Mouse (Mus musculus) lung, postnatal 0 days (tissue): ENCODE measurements around the gene Amdhd1. TPM values are rescaled to one million over a fixed set of nuclear protein-coding genes. Genes with fewer than 3 reads are reported as not detected.
"Not testable (repeated sequence)": the region's sequence is repeated elsewhere in the genome, so short reads cannot be mapped to it uniquely, and the experiment has no call there.

Experiments
- ATAC-seq: fragments of 200-750 bp; cut with Nextera tagmentation; 2 replicates; pipeline ENCODE4 v1.8.0; 2017; ENCODE audit warnings: moderate library complexity
- DNase-seq: peaks from one replicate; pipeline ENCODE4 v3.0.0-alpha.2; 2016; ENCODE audit warnings: low spot score
- H3K27ac ChIP-seq: fragments of 300-500 bp; sonication (generic); 2 replicates; pipeline ENCODE4 v1.5.1; 2014; ENCODE audit warnings: antibody characterized with exemption, mild to moderate bottlenecking, low read length, mixed read lengths
- H3K27me3 ChIP-seq: fragments of 300-500 bp; sonication (generic); replicated peaks from 2 replicates; pipeline ENCODE4 v1.6.1; 2014; ENCODE audit warnings: low read length, mixed read lengths; ENCODE audit not compliant: insufficient read depth
- H3K36me3 ChIP-seq: fragments of 300-500 bp; sonication (generic); 2 replicates; pipeline ENCODE4 v1.6.1; 2014; ENCODE audit warnings: low read length, mixed read lengths; ENCODE audit not compliant: insufficient read depth
- H3K4me1 ChIP-seq: fragments of 300-500 bp; sonication (generic); 2 replicates; pipeline ENCODE4 v1.6.1; 2014; ENCODE audit warnings: antibody characterized with exemption, low read depth, low read length, mixed read lengths; ENCODE audit not compliant: insufficient read depth
- H3K4me2 ChIP-seq: fragments of 300-500 bp; sonication (generic); replicated peaks from 2 replicates; pipeline ENCODE4 v1.6.1; 2014; ENCODE audit warnings: low read depth, mild to moderate bottlenecking, low read length, moderate library complexity, mixed read lengths
- H3K4me3 ChIP-seq: fragments of 300-500 bp; sonication (generic); 2 replicates; pipeline ENCODE4 v1.5.1; 2014; ENCODE audit warnings: low read depth, low read length
- H3K9ac ChIP-seq: fragments of 300-500 bp; sonication (generic); replicated peaks from 2 replicates; pipeline ENCODE4 v1.6.1; 2014; ENCODE audit warnings: low read depth, mild to moderate bottlenecking
- H3K9me3 ChIP-seq: fragments of 300-500 bp; sonication (generic); 2 replicates; pipeline ENCODE4 v1.6.1; 2016; ENCODE audit warnings: low read length, mixed read lengths
- CTCF ChIP-seq: IDR thresholded peaks from 2 replicates; pipeline ENCODE4 v1.5.1; 2016; ENCODE audit warnings: antibody characterized with exemption, mild to moderate bottlenecking
- EP300 ChIP-seq: IDR thresholded peaks from 2 replicates; pipeline ENCODE4 v1.6.1; 2016; ENCODE audit warnings: antibody characterized with exemption, mild to moderate bottlenecking, control low read depth
- WGBS: fragments of 180-500 bp; shearing (Covaris S2); extraction: QIAGEN DNeasy Blood & Tissue Kit; methylation state at CpG from one replicate; pipeline ENCODE4 v1.1.7; 2014; 5-methylcytosine and 5-hydroxymethylcytosine counted together
- polyA plus RNA-seq: library from polyadenylated mRNA; unstranded; fragments of >200 nt; fragmentation: Nextera tagmentation; extraction: Ambion mirVana; gene quantifications from 2 replicates; pipeline ENCODE4 v1.2.1, GENCODE M21; 2015

Amdhd1 gene
- polyA plus RNA-seq, 1 experiment from 2014 or later = 0.24 TPM

- no peak for ATAC-seq
- Histone ChIP-seq H3K4me3 (no peak overlapping the region), H3K36me3 (no peaks in the 10 kb centered on the region), H3K9me3 (no peaks in the 10 kb centered on the region), H3K4me2 (no peak overlapping the region), H3K27me3 (no peaks in the 10 kb centered on the region), H3K9ac (no peak overlapping the region), H3K4me1 (no peaks in the 10 kb centered on the region), H3K27ac (no peak overlapping the region)
- 34% methylated on average over 2 of the region's 2 CpGs for WGBS
- DNase-seq = no peak
- TF ChIP-seq EP300 = no peak
- TF ChIP-seq CTCF = 0 out of 2 replicates have a peak, but pooled peaks have one; percentile 5
Observed at GRCm38 (mm10) chr10:93572209-93572608, 32.4 kb upstream of the Amdhd1 start.

- Histone ChIP-seq H3K9ac (no peak overlapping the region), H3K4me3 (no peak overlapping the region), H3K4me2 (no peak overlapping the region), H3K4me1 (no peaks in the 10 kb centered on the region), H3K27ac (no peak overlapping the region), H3K27me3 (no peaks in the 10 kb centered on the region), H3K36me3 (no peaks in the 10 kb centered on the region), H3K9me3 (no peaks in the 10 kb centered on the region)
- TF ChIP-seq EP300 (no peak), CTCF (no peak)
- ATAC-seq = no peak
- WGBS = 87% methylated on average over 6 of the region's 6 CpGs
- DNase-seq = no peak
Observed at GRCm38 (mm10) chr10:93568671-93569070, 28.8 kb upstream of the Amdhd1 start.

GRCm38 (mm10) chr10:93567841-93568566 is 28.2 kb upstream of the Amdhd1 start:
- no peaks in the 10 kb centered on the region for H3K27me3 ChIP-seq

GRCm38 (mm10) chr10:93567066-93567465 is 27.2 kb upstream of the Amdhd1 start:
- Histone ChIP-seq H3K4me2 (no peak overlapping the region), H3K27me3 (no peaks in the 10 kb centered on the region), H3K4me3 (no peak overlapping the region), H3K9me3 (no peaks in the 10 kb centered on the region), H3K4me1 (no peaks in the 10 kb centered on the region), H3K36me3 (no peaks in the 10 kb centered on the region), H3K9ac (no peak overlapping the region), H3K27ac (no peak overlapping the region)
- TF ChIP-seq CTCF = no peak
- no peak for TF ChIP-seq EP300
- WGBS = 72% methylated on average over 10 of the region's 10 CpGs
- no peak for DNase-seq
- ATAC-seq = no peak

More at GRCm38 (mm10) chr10:93567841-93568566, 28.2 kb upstream of the Amdhd1 start:
- no peak for ATAC-seq
- peak; percentile 16; the same call in 1 of the 2 replicates for TF ChIP-seq CTCF
- TF ChIP-seq EP300 = no peak
- no peaks in the 10 kb centered on the region for H3K36me3 ChIP-seq
- H3K4me3 ChIP-seq = no peak overlapping the region
- WGBS = 84% methylated on average over 11 of the region's 11 CpGs
- no peaks in the 10 kb centered on the region for H3K4me1 ChIP-seq
- no peak overlapping the region for H3K9ac ChIP-seq
- no peaks in the 10 kb centered on the region for H3K9me3 ChIP-seq
- no peak overlapping the region for H3K27ac ChIP-seq
- no peak for DNase-seq
- H3K4me2 ChIP-seq = no peak overlapping the region

GRCm38 (mm10) chr10:93564518-93565090 is 24.8 kb upstream of the Amdhd1 start:
- no peaks in the 10 kb centered on the region for H3K9me3 ChIP-seq
- TF ChIP-seq CTCF = no peak
- TF ChIP-seq EP300 = no peak
- no peak for DNase-seq
- no peak overlapping the region for H3K4me3 ChIP-seq
- no peak overlapping the region for H3K9ac ChIP-seq
- H3K27me3 ChIP-seq = no peaks in the 10 kb centered on the region
- ATAC-seq = no peak
- no peak overlapping the region for H3K27ac ChIP-seq
- 72% methylated on average over 14 of the region's 14 CpGs for WGBS
- no peak overlapping the region for H3K4me2 ChIP-seq
- no peaks in the 10 kb centered on the region for H3K4me1 ChIP-seq
- H3K36me3 ChIP-seq = no peaks in the 10 kb centered on the region

GRCm38 (mm10) chr10:93559786-93560185 is 20.0 kb upstream of the Amdhd1 start:
- Histone ChIP-seq H3K27ac (no peak overlapping the region), H3K9ac (no peak overlapping the region), H3K4me3 (no peak overlapping the region), H3K27me3 (no peaks in the 10 kb centered on the region), H3K9me3 (no peaks in the 10 kb centered on the region), H3K4me2 (no peak overlapping the region), H3K36me3 (no peaks in the 10 kb centered on the region), H3K4me1 (no peaks in the 10 kb centered on the region)
- DNase-seq = no peak
- 57% methylated on average over 9 of the region's 9 CpGs for WGBS
- TF ChIP-seq CTCF (no peak), EP300 (no peak)
- no peak for ATAC-seq

GRCm38 (mm10) chr10:93557971-93558370 is 18.1 kb upstream of the Amdhd1 start:
- WGBS = 63% methylated on average over 2 of the region's 2 CpGs
- H3K27me3 ChIP-seq, ATAC-seq: not testable (repeated sequence)

More at GRCm38 (mm10) chr10:93557971-93558370, 18.1 kb upstream of the Amdhd1 start:
- not testable (repeated sequence) for H3K4me1 ChIP-seq, H3K9me3 ChIP-seq, H3K36me3 ChIP-seq, H3K27ac ChIP-seq, DNase-seq, H3K4me3 ChIP-seq, H3K9ac ChIP-seq, H3K4me2 ChIP-seq
